Mouse (Mus musculus) left cerebral cortex, postnatal 10 days (tissue): ENCODE measurements around the gene Cpne9. TPM values are rescaled to one million over a fixed set of nuclear protein-coding genes. Genes with fewer than 3 reads are reported as not detected.
A peak's percentile ranks its signal among the peaks of the same experiment; 100 is the strongest.
"Not testable (repeated sequence)": the region's sequence is repeated elsewhere in the genome, so short reads cannot be mapped to it uniquely, and the experiment has no call there.

ENCODE experiments used
- DNase-seq, 2 experiments: peaks; one replicate each; pipeline ENCODE4 v3.0.0; 2021 to 2022; ENCODE audit warnings: low spot score in 2 of 2, mixed read lengths in 1 of 2; ENCODE audit errors: extremely low spot score in 1 of 2
- intact Hi-C: fragments of 180-260 bp; cut with DNase I; formaldehyde crosslinking; loops from one replicate; pipeline ENCODE4 v1.15.1; 2025
- total RNA-seq, 2 experiments: library from RNA; stranded (reverse); gene quantifications; 2 replicates each; pipeline ENCODE4 v1.2.3; 2021

Gene Cpne9
- total RNA-seq, 2 experiments from 2014 or later: 21.0 to 22.3 TPM

- DNase-seq, intact Hi-C loops: not testable (repeated sequence)
Measured at GRCm38 (mm10) chr6:113332734-113333133, 50.6 kb downstream of the Cpne9 start.

- intact Hi-C loops: no loop called here
- DNase-seq: peak; percentile 78 to 87
Measured at GRCm38 (mm10) chr6:113333137-113333950, 51.2 kb downstream of the Cpne9 start.

GRCm38 (mm10) chr6:113334216-113334615 is 52.1 kb downstream of the Cpne9 start:
- intact Hi-C loops: no loop called here
- DNase-seq: no peak

- intact Hi-C loops: no loop called here
- peak in 1 of 2 experiments; percentile 51 for DNase-seq
Measured at GRCm38 (mm10) chr6:113336852-113337620, 54.9 kb downstream of the Cpne9 start.

GRCm38 (mm10) chr6:113341574-113341973 is 59.5 kb downstream of the Cpne9 start:
- intact Hi-C loops: no loop called here
- peak in 1 of 2 experiments; percentile 39 for DNase-seq

GRCm38 (mm10) chr6:113342297-113342696 is 60.2 kb downstream of the Cpne9 start:
- peak in 1 of 2 experiments; percentile 32 for DNase-seq
- intact Hi-C loops: no loop called here

GRCm38 (mm10) chr6:113343177-113344092 is 61.3 kb downstream of the Cpne9 start, which contains the start of gene Camk1:
Gene Camk1 (minus strand): TSS chr6:113343984.
- DNase-seq: peak; percentile 64 to 88
- intact Hi-C loops: no loop called here

- DNase-seq: peak in 1 of 2 experiments; percentile 89
- intact Hi-C loops: no loop called here
Measured at GRCm38 (mm10) chr6:113344321-113344720, 62.2 kb downstream of the Cpne9 start.

GRCm38 (mm10) chr6:113346897-113347296 is 64.8 kb downstream of the Cpne9 start:
- intact Hi-C loops: no loop called here
- DNase-seq: no peak

- no peak for DNase-seq
- intact Hi-C loops: no loop called here
Measured at GRCm38 (mm10) chr6:113350538-113350937, 68.4 kb downstream of the Cpne9 start.

- intact Hi-C loops: no loop called here
- DNase-seq: no peak
Measured at GRCm38 (mm10) chr6:113351161-113351560, 69.1 kb downstream of the Cpne9 start.

- no peak for DNase-seq
- intact Hi-C loops: no loop called here
Measured at GRCm38 (mm10) chr6:113351653-113352052, 69.5 kb downstream of the Cpne9 start.

- no peak for DNase-seq
- intact Hi-C loops: no loop called here
Measured at GRCm38 (mm10) chr6:113352820-113353219, 70.7 kb downstream of the Cpne9 start.

GRCm38 (mm10) chr6:113353696-113354095 is 71.6 kb downstream of the Cpne9 start:
- intact Hi-C loops: no loop called here
- DNase-seq: no peak

Other genes starting within 250 kb of the Cpne9 start
- gene Thumpd3, start 236.1 kb upstream of the Cpne9 start, total RNA-seq: 10 to 100 TPM; 30.8 to 31.7 TPM
- 100 to 1,000 TPM; 133 to 135 TPM for gene Setd5, start 204.9 kb upstream of the Cpne9 start, total RNA-seq
- gene Lhfpl4, start 86.9 kb upstream of the Cpne9 start, total RNA-seq: 100 to 1,000 TPM; 104 to 111 TPM
- gene Mtmr14, start 44.5 kb upstream of the Cpne9 start, total RNA-seq: 10 to 100 TPM; 24.8 to 26.2 TPM
- 10 to 100 TPM; 24.7 TPM for gene Brpf1, start 24.8 kb downstream of the Cpne9 start, total RNA-seq
- 1 to 10 TPM; 5.5 to 6.4 TPM for gene Ogg1, start 44.7 kb downstream of the Cpne9 start, total RNA-seq
- gene Camk1, start 61.7 kb downstream of the Cpne9 start, total RNA-seq: 100 to 1,000 TPM; 107 to 112 TPM
- 10 to 100 TPM; 50.5 to 52.5 TPM for gene Tada3, start 95.6 kb downstream of the Cpne9 start, total RNA-seq
- gene Arpc4, start 95.8 kb downstream of the Cpne9 start, total RNA-seq: 100 to 1,000 TPM; 318 to 324 TPM
- 1 to 10 TPM; 6.1 to 8.1 TPM for gene Ttll3, start 107.0 kb downstream of the Cpne9 start, total RNA-seq
- 10 to 100 TPM; 15.8 to 19.8 TPM for gene Rpusd3, start 137.0 kb downstream of the Cpne9 start, total RNA-seq
- not detected for gene Cidec, start 153.5 kb downstream of the Cpne9 start, total RNA-seq
- gene Jagn1, start 160.3 kb downstream of the Cpne9 start, total RNA-seq: 10 to 100 TPM; 42.7 to 44.8 TPM
- under 1 TPM; 0.55 to 0.66 TPM for gene Il17re, start 176.2 kb downstream of the Cpne9 start, total RNA-seq
- gene Il17rc, start 189.1 kb downstream of the Cpne9 start, total RNA-seq: 1 to 10 TPM; 2.5 to 3.2 TPM
- 10 to 100 TPM; 87.4 to 88.4 TPM for gene Creld1, start 201.0 kb downstream of the Cpne9 start, total RNA-seq
- 10 to 100 TPM; 34.1 to 36.0 TPM for gene Prrt3, start 219.6 kb downstream of the Cpne9 start, total RNA-seq
- gene Emc3, start 249.3 kb downstream of the Cpne9 start, total RNA-seq: 10 to 100 TPM; 78.8 to 79.2 TPM
- gene Fancd2, start 249.4 kb downstream of the Cpne9 start, total RNA-seq: 1 to 10 TPM; 3.3 to 3.6 TPM